Mouse (Mus musculus) right cerebral cortex, postnatal 25 days (tissue): ENCODE measurements around the gene Mcee.

Source experiments
- DNase-seq: peaks from one replicate; pipeline ENCODE4 v3.0.0; 2022

The Mcee gene

GRCm38 (mm10) chr7:64392122-64392818 is at the start of gene Mcee, which contains the start of gene Mphosph10:
Gene Mcee, plus strand, starts transcription at chr7:64392607.
Gene Mphosph10, minus strand, starts transcription at chr7:64392268.
- DNase-seq = peak; percentile 92

GRCm38 (mm10) chr7:64347813-64348212 is 44.6 kb upstream of the Mcee start:
- DNase-seq = no peak

- DNase-seq = peak; percentile 33
These were observed 43.1 kb upstream of the Mcee start for GRCm38 (mm10) chr7:64349147-64349861.

- peak; percentile 28 for DNase-seq
These were observed 41.3 kb upstream of the Mcee start for GRCm38 (mm10) chr7:64351087-64351486.

GRCm38 (mm10) chr7:64354206-64354605 is 38.2 kb upstream of the Mcee start:
- DNase-seq = no peak

- no peak for DNase-seq
These were observed 35.7 kb upstream of the Mcee start for GRCm38 (mm10) chr7:64356661-64357060.

GRCm38 (mm10) chr7:64357405-64357804 is 35.0 kb upstream of the Mcee start:
- peak; percentile 36 for DNase-seq

GRCm38 (mm10) chr7:64358666-64359065 is 33.7 kb upstream of the Mcee start:
- DNase-seq = no peak

GRCm38 (mm10) chr7:64359943-64360585 is 32.3 kb upstream of the Mcee start:
- DNase-seq = no peak

GRCm38 (mm10) chr7:64360586-64360945 is 31.8 kb upstream of the Mcee start:
- no peak for DNase-seq

- DNase-seq = no peak
These were observed 26.5 kb upstream of the Mcee start for GRCm38 (mm10) chr7:64365863-64366262.

- no peak for DNase-seq
These were observed 22.6 kb upstream of the Mcee start for GRCm38 (mm10) chr7:64369841-64370240.

- DNase-seq = no peak
These were observed 20.2 kb upstream of the Mcee start for GRCm38 (mm10) chr7:64371940-64372878.

- no peak for DNase-seq
These were observed 19.1 kb upstream of the Mcee start for GRCm38 (mm10) chr7:64373147-64373829.

GRCm38 (mm10) chr7:64373830-64374562 is 18.4 kb upstream of the Mcee start, which contains the start of gene Fan1:
Gene Fan1, minus strand, starts transcription at chr7:64374095.
- peak; percentile 87 for DNase-seq

GRCm38 (mm10) chr7:64391479-64391878 is 928 bp upstream of the Mcee start:
- no peak for DNase-seq

GRCm38 (mm10) chr7:64392819-64393151 is 378 bp downstream of the Mcee start:
- no peak for DNase-seq

GRCm38 (mm10) chr7:64400725-64401124 is 8.3 kb downstream of the Mcee start:
- DNase-seq = no peak

GRCm38 (mm10) chr7:64402452-64402851 is 10.0 kb downstream of the Mcee start:
- no peak for DNase-seq

- DNase-seq = no peak
These were observed 11.6 kb downstream of the Mcee start for GRCm38 (mm10) chr7:64403989-64404388.

GRCm38 (mm10) chr7:64424861-64425260 is 32.5 kb downstream of the Mcee start:
- no peak for DNase-seq
